Mouse (Mus musculus): Measurements from ENCODE around the gene Gucy2g. TPM values are rescaled to one million over a fixed set of nuclear protein-coding genes. Genes with fewer than 3 reads are reported as not detected.
A peak's percentile ranks its signal among the peaks of the same experiment; 100 is the strongest.

Gene Gucy2g
- polyA plus RNA-seq, 2 experiments = 0.03 TPM; not detected in 1

- Histone ChIP-seq H3K9ac (replicated peaks) (no peak overlapping the region), H3K36me3 (replicated peaks; ENCODE audit: control insufficient read depth, insufficient read depth, low read depth) (no peaks in the 10 kb centered on the region), H3K4me3 (ENCODE audit: insufficient read depth in 1 of 2, low read depth in 2 of 2, low read length in 2 of 2) (no peak overlapping the region), H3K9me3 (ENCODE audit: control insufficient read depth, low read length) (no peaks in the 10 kb centered on the region), H3K27ac (no peak overlapping the region), H3K4me2 (ENCODE audit: low read depth) (no peak overlapping the region), H3K27me3 (ENCODE audit: control insufficient read depth, insufficient read depth, low read length) (no peaks in the 10 kb centered on the region), H3K4me1 (replicated peaks; ENCODE audit: control insufficient read depth in 2 of 2, insufficient read depth in 2 of 2, low read length in 1 of 2) (peaks cover 7 to 11% of the 10 kb centered on the region in 2 experiments; a peak in 3 of 4 replicates)
- ATAC-seq (ENCODE audit: insufficient read depth) (no peak), DNase-seq (ENCODE audit: low read depth in 3 of 3, low spot score in 3 of 3) (no peak)
- 58% methylated on average over 1 of the region's 1 CpGs for WGBS (ENCODE audit: insufficient replicate concordance)
- TF ChIP-seq CTCF (IDR thresholded peaks at IDR 0.05; ENCODE audit: low read depth) (no peak), EP300 (IDR thresholded peaks at IDR 0.05; ENCODE audit: low read depth) (no peak)
Measured at GRCm38 (mm10) chr19:55211698-55212097, 29.3 kb downstream of the Gucy2g start.

GRCm38 (mm10) chr19:55209084-55209483 lies 32.0 kb downstream of the Gucy2g start:
- no peak overlapping the region for H3K27ac ChIP-seq
- H3K9me3 ChIP-seq (ENCODE audit: control insufficient read depth, low read length) = no peaks in the 10 kb centered on the region
- ATAC-seq (ENCODE audit: insufficient read depth) (no peak), DNase-seq (ENCODE audit: low read depth in 3 of 3, low spot score in 3 of 3) (no peak)
- TF ChIP-seq CTCF (IDR thresholded peaks at IDR 0.05; ENCODE audit: low read depth) (no peak), EP300 (IDR thresholded peaks at IDR 0.05; ENCODE audit: low read depth) (no peak)
- no peaks in the 10 kb centered on the region for H3K27me3 ChIP-seq (ENCODE audit: control insufficient read depth, insufficient read depth, low read length)
- H3K36me3 ChIP-seq (replicated peaks; ENCODE audit: control insufficient read depth, insufficient read depth, low read depth) = no peaks in the 10 kb centered on the region
- H3K4me1 ChIP-seq (replicated peaks; ENCODE audit: control insufficient read depth in 2 of 2, insufficient read depth in 2 of 2, low read length in 1 of 2) = peaks cover 7 to 11% of the 10 kb centered on the region in 2 experiments; a peak in 3 of 4 replicates
- H3K9ac ChIP-seq (replicated peaks) = no peak overlapping the region
- H3K4me3 ChIP-seq (ENCODE audit: insufficient read depth in 1 of 2, low read depth in 2 of 2, low read length in 2 of 2) = no peak overlapping the region
- H3K4me2 ChIP-seq (ENCODE audit: low read depth) = no peak overlapping the region
- 65% methylated on average over 3 of the region's 3 CpGs for WGBS (ENCODE audit: insufficient replicate concordance)

GRCm38 (mm10) chr19:55208654-55209053 lies 32.4 kb downstream of the Gucy2g start:
- Histone ChIP-seq H3K9me3 (ENCODE audit: control insufficient read depth, low read length) (no peaks in the 10 kb centered on the region), H3K27ac (no peak overlapping the region), H3K4me3 (ENCODE audit: insufficient read depth in 1 of 2, low read depth in 2 of 2, low read length in 2 of 2) (no peak overlapping the region), H3K9ac (replicated peaks) (no peak overlapping the region), H3K4me1 (replicated peaks; ENCODE audit: control insufficient read depth in 2 of 2, insufficient read depth in 2 of 2, low read length in 1 of 2) (peaks cover 7 to 11% of the 10 kb centered on the region in 2 experiments; a peak in 3 of 4 replicates), H3K36me3 (replicated peaks; ENCODE audit: control insufficient read depth, insufficient read depth, low read depth) (no peaks in the 10 kb centered on the region), H3K27me3 (ENCODE audit: control insufficient read depth, insufficient read depth, low read length) (no peaks in the 10 kb centered on the region), H3K4me2 (ENCODE audit: low read depth) (no peak overlapping the region)
- no peak for DNase-seq (ENCODE audit: low read depth in 3 of 3, low spot score in 3 of 3)
- no peak for TF ChIP-seq EP300 (IDR thresholded peaks at IDR 0.05; ENCODE audit: low read depth)
- TF ChIP-seq CTCF (IDR thresholded peaks at IDR 0.05; ENCODE audit: low read depth) = no peak
- WGBS (ENCODE audit: insufficient replicate concordance) = 63% methylated on average over 4 of the region's 4 CpGs
- ATAC-seq (ENCODE audit: insufficient read depth) = no peak

- H3K27me3 ChIP-seq (ENCODE audit: control insufficient read depth, insufficient read depth, low read length) = no peaks in the 10 kb centered on the region
- H3K36me3 ChIP-seq (replicated peaks; ENCODE audit: control insufficient read depth, insufficient read depth, low read depth) = no peaks in the 10 kb centered on the region
- DNase-seq (ENCODE audit: low read depth in 3 of 3, low spot score in 3 of 3) = no peak
- 47% methylated on average over 25 of the region's 25 CpGs for WGBS (ENCODE audit: insufficient replicate concordance)
- no peaks in the 10 kb centered on the region for H3K9me3 ChIP-seq (ENCODE audit: control insufficient read depth, low read length)
- H3K27ac ChIP-seq = no peak overlapping the region
- TF ChIP-seq CTCF (IDR thresholded peaks at IDR 0.05; ENCODE audit: low read depth) (no peak), EP300 (IDR thresholded peaks at IDR 0.05; ENCODE audit: low read depth) (no peak)
- H3K4me2 ChIP-seq (ENCODE audit: low read depth) = peak overlapping the region; percentile 60
- ATAC-seq (ENCODE audit: insufficient read depth) = peak; percentile 34
- peaks cover 7 to 11% of the 10 kb centered on the region in 2 experiments; a peak in 3 of 4 replicates for H3K4me1 ChIP-seq (replicated peaks; ENCODE audit: control insufficient read depth in 2 of 2, insufficient read depth in 2 of 2, low read length in 1 of 2)
- H3K4me3 ChIP-seq (ENCODE audit: insufficient read depth in 1 of 2, low read depth in 2 of 2, low read length in 2 of 2) = peak overlapping the region in 1 of 2 experiments; percentile 16; a peak in 2 of 4 replicates
- no peak overlapping the region for H3K9ac ChIP-seq (replicated peaks)
Measured at GRCm38 (mm10) chr19:55207746-55208538, 33.1 kb downstream of the Gucy2g start.

- Histone ChIP-seq H3K4me3 (ENCODE audit: insufficient read depth in 1 of 2, low read depth in 2 of 2, low read length in 2 of 2) (0 out of 4 replicates have a peak overlapping the region, but pooled peaks of 1 of the 2 experiments have one; percentile 16), H3K9ac (replicated peaks) (no peak overlapping the region), H3K27me3 (ENCODE audit: control insufficient read depth, insufficient read depth, low read length) (no peaks in the 10 kb centered on the region), H3K36me3 (replicated peaks; ENCODE audit: control insufficient read depth, insufficient read depth, low read depth) (no peaks in the 10 kb centered on the region), H3K4me2 (ENCODE audit: low read depth) (peak overlapping the region; percentile 60), H3K9me3 (ENCODE audit: control insufficient read depth, low read length) (no peaks in the 10 kb centered on the region), H3K4me1 (replicated peaks; ENCODE audit: control insufficient read depth in 2 of 2, insufficient read depth in 2 of 2, low read length in 1 of 2) (peaks cover 7 to 11% of the 10 kb centered on the region in 2 experiments; a peak in 3 of 4 replicates), H3K27ac (no peak overlapping the region)
- TF ChIP-seq EP300 (IDR thresholded peaks at IDR 0.05; ENCODE audit: low read depth) = peak; percentile 87
- TF ChIP-seq CTCF (IDR thresholded peaks at IDR 0.05; ENCODE audit: low read depth) = no peak
- ATAC-seq (ENCODE audit: insufficient read depth) = peak; percentile 90
- 15% methylated on average over 6 of the region's 6 CpGs for WGBS (ENCODE audit: insufficient replicate concordance)
- peak; percentile 72 to 77 (median 76) for DNase-seq (ENCODE audit: low read depth in 3 of 3, low spot score in 3 of 3)
Measured at GRCm38 (mm10) chr19:55207205-55207604, 33.8 kb downstream of the Gucy2g start.
